Mouse (Mus musculus): ENCODE data around the gene Mecom.

GRCm38 (mm10) chr3:30143961-30144411, 403.8 kb downstream of the Mecom start:
- TF ChIP-seq POLR2A (IDR thresholded peaks at IDR 0.05; ENCODE audit: low read depth, low read length) (no peak), CTCF (IDR thresholded peaks at IDR 0.05; ENCODE audit: borderline replicate concordance, insufficient read depth, low read length) (no peak)
